Mouse (Mus musculus): Measurements from ENCODE around the gene Gba2. TPM values are rescaled to one million over a fixed set of nuclear protein-coding genes. Genes with fewer than 3 reads are reported as not detected.

Gene Gba2
- polyA plus RNA-seq, 1 experiment from 2014 or later = 26.9 TPM

DNA sequence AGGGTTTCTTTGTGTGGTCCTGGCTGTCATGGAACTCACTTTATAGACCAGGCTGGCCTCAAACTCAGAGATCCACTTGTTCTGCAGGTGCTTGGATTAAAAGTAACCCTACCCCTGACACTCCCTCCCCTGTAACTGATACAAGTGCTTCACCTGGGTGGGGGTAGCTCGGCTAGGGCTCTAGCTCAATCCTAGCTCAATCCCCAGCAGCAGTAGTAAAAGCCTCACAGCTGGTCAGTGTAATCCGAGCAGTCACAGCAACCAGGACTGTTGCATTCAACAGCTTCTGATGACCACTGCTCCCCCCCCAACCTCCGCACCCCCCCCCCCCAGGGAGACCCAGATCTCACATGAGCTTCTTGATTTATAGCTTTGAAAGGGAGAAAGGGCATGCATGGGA lies 36.6 kb downstream of the Gba2 start:
- H3K27ac ChIP-seq = no peak overlapping the region
- no peaks in the 10 kb centered on the region for H3K4me1 ChIP-seq
- no peaks in the 10 kb centered on the region for H3K27me3 ChIP-seq
- peaks cover 99% of the 10 kb centered on the region for H3K36me3 ChIP-seq
- H3K4me3 ChIP-seq = no peak overlapping the region
- no peak overlapping the region for H3K9ac ChIP-seq
- ATAC-seq (ENCODE audit: low FRiP score, low read depth) = no peak
- WGBS = 50% methylated on average over 3 of the region's 3 CpGs
- H3K9me3 ChIP-seq = no peaks in the 10 kb centered on the region
- no peak overlapping the region for H3K4me2 ChIP-seq (replicated peaks)

DNA sequence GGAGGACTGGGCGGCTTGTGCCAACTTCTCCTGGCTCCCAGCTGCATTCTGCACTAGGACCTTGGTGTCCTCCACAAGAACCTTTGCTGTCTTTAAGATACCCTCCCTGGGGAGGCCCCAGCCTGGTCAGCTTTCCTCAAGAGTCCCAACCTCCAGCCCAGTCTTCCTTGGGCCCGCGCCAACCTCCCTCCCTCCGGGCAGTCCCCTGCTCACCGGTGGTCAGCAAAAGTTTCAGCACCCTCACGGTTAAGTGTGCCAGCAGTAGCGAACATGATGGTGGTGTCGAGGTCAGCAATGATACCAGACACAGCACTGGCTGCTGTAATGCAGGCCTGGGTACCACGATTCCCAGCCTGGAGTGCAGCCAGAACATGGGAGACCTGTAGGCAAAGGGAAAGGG lies 42.6 kb downstream of the Gba2 start:
- Histone ChIP-seq H3K4me3 (no peak overlapping the region), H3K9ac (no peak overlapping the region), H3K4me2 (replicated peaks) (no peak overlapping the region), H3K36me3 (peaks cover 99% of the 10 kb centered on the region), H3K27ac (no peak overlapping the region), H3K4me1 (no peaks in the 10 kb centered on the region), H3K9me3 (no peaks in the 10 kb centered on the region), H3K27me3 (no peaks in the 10 kb centered on the region)
- WGBS = 96% methylated on average over 9 of the region's 9 CpGs
- no peak for ATAC-seq (ENCODE audit: low FRiP score, low read depth)

GRCm38 (mm10) chr4:43535628-43536027 lies 43.0 kb downstream of the Gba2 start:
- Histone ChIP-seq H3K4me2 (replicated peaks) (no peak overlapping the region), H3K4me3 (no peak overlapping the region), H3K36me3 (peaks cover 97% of the 10 kb centered on the region), H3K4me1 (no peaks in the 10 kb centered on the region), H3K27ac (no peak overlapping the region), H3K9ac (no peak overlapping the region), H3K27me3 (no peaks in the 10 kb centered on the region), H3K9me3 (no peaks in the 10 kb centered on the region)
- ATAC-seq (ENCODE audit: low FRiP score, low read depth) = no peak
- WGBS = 90% methylated on average over 8 of the region's 8 CpGs

- no peaks in the 10 kb centered on the region for H3K27me3 ChIP-seq
- H3K9me3 ChIP-seq = no peaks in the 10 kb centered on the region
- H3K36me3 ChIP-seq = peaks cover 73% of the 10 kb centered on the region
- WGBS = 94% methylated on average over 9 of the region's 9 CpGs
- no peak overlapping the region for H3K27ac ChIP-seq
- H3K4me1 ChIP-seq = no peaks in the 10 kb centered on the region
- H3K4me2 ChIP-seq (replicated peaks) = no peak overlapping the region
- no peak for ATAC-seq (ENCODE audit: low FRiP score, low read depth)
- no peak overlapping the region for H3K9ac ChIP-seq
- H3K4me3 ChIP-seq = no peak overlapping the region
Measured at GRCm38 (mm10) chr4:43533270-43533669, 45.4 kb downstream of the Gba2 start.

- peaks cover 47% of the 10 kb centered on the region for H3K36me3 ChIP-seq
Measured at GRCm38 (mm10) chr4:43530581-43530980, 48.1 kb downstream of the Gba2 start.

GRCm38 (mm10) chr4:43530081-43530501 lies 48.6 kb downstream of the Gba2 start:
- no peak overlapping the region for H3K4me2 ChIP-seq (replicated peaks)
- H3K9ac ChIP-seq = no peak overlapping the region
- 72% methylated on average over 8 of the region's 8 CpGs for WGBS
- H3K9me3 ChIP-seq = no peaks in the 10 kb centered on the region
- H3K4me3 ChIP-seq = no peak overlapping the region
- peaks cover 10% of the 10 kb centered on the region for H3K27me3 ChIP-seq
- H3K36me3 ChIP-seq = peaks cover 42% of the 10 kb centered on the region
- no peak overlapping the region for H3K27ac ChIP-seq
- no peaks in the 10 kb centered on the region for H3K4me1 ChIP-seq
- 0 out of 2 replicates have a peak, but pooled peaks have one; percentile 33 for ATAC-seq (ENCODE audit: low FRiP score, low read depth)

More at GRCm38 (mm10) chr4:43530581-43530980, 48.1 kb downstream of the Gba2 start:
- ATAC-seq (ENCODE audit: low FRiP score, low read depth) = no peak
- Histone ChIP-seq H3K4me3 (no peak overlapping the region), H3K9ac (no peak overlapping the region), H3K27ac (no peak overlapping the region), H3K27me3 (peaks cover 5% of the 10 kb centered on the region), H3K4me2 (replicated peaks) (no peak overlapping the region), H3K4me1 (no peaks in the 10 kb centered on the region), H3K9me3 (no peaks in the 10 kb centered on the region)
- 29% methylated on average over 7 of the region's 7 CpGs for WGBS

DNA sequence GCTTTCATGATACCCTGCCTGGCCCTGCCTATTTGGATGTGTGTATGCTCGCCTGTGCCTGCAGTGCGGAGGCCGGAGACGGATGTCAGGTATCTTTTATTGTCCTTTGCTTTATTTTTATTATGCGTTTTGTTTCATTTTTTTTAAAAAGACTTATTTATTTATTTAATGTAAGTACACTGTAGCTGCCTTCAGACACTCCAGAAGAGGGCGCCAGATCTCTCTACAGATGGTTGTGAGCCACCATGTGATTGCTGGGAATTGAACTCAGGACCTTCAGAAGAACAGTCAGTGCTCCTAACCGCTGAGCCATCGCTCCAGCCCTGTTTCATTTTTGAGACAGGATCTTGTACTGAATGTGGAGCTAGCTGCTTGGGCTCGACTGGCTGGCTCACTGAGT lies 50.2 kb downstream of the Gba2 start:
- Histone ChIP-seq H3K9me3 (no peaks in the 10 kb centered on the region), H3K4me1 (peaks cover 8% of the 10 kb centered on the region), H3K27me3 (peaks cover 23% of the 10 kb centered on the region), H3K36me3 (peaks cover 26% of the 10 kb centered on the region), H3K4me3 (no peak overlapping the region), H3K9ac (no peak overlapping the region), H3K27ac (no peak overlapping the region), H3K4me2 (replicated peaks) (no peak overlapping the region)
- no peak for ATAC-seq (ENCODE audit: low FRiP score, low read depth)
- WGBS = 77% methylated on average over 9 of the region's 9 CpGs

DNA sequence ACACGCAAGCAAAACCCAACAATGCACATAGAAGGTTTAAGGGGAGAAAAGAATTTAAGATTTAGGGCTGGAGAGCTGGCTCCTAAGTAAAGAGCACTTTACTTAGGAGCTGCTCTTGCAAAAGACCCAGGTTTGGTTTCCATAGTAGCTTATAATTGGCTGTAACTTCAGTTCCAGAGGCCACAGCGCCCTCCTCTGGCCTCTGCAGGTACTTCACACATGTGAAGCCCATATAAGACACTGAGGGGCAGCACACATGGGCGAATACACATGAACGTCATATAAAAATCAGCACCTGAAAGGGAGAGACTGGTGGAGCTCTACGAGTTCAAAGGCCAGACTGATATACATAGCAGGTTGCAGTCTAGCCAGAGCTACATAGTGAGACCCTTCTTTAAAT lies 50.8 kb downstream of the Gba2 start:
- Histone ChIP-seq H3K27me3 (peaks cover 29% of the 10 kb centered on the region), H3K9ac (no peak overlapping the region), H3K9me3 (no peaks in the 10 kb centered on the region), H3K4me3 (no peak overlapping the region), H3K4me1 (peaks cover 14% of the 10 kb centered on the region), H3K4me2 (replicated peaks) (no peak overlapping the region), H3K36me3 (peaks cover 20% of the 10 kb centered on the region), H3K27ac (no peak overlapping the region)
- no peak for ATAC-seq (ENCODE audit: low FRiP score, low read depth)
- 62% methylated on average over 5 of the region's 5 CpGs for WGBS

- Histone ChIP-seq H3K4me2 (replicated peaks) (peak overlapping the region; percentile 83), H3K9me3 (no peaks in the 10 kb centered on the region), H3K36me3 (peaks cover 18% of the 10 kb centered on the region), H3K27ac (0 out of 2 replicates have a peak overlapping the region, but pooled peaks have one; percentile 28), H3K27me3 (peaks cover 38% of the 10 kb centered on the region), H3K4me1 (peaks cover 57% of the 10 kb centered on the region), H3K9ac (no peak overlapping the region), H3K4me3 (peak overlapping the region; percentile 25)
- 12% methylated on average over 6 of the region's 6 CpGs for WGBS
- no peak for ATAC-seq (ENCODE audit: low FRiP score, low read depth)
Measured at GRCm38 (mm10) chr4:43519956-43520355, 58.7 kb downstream of the Gba2 start.

DNA sequence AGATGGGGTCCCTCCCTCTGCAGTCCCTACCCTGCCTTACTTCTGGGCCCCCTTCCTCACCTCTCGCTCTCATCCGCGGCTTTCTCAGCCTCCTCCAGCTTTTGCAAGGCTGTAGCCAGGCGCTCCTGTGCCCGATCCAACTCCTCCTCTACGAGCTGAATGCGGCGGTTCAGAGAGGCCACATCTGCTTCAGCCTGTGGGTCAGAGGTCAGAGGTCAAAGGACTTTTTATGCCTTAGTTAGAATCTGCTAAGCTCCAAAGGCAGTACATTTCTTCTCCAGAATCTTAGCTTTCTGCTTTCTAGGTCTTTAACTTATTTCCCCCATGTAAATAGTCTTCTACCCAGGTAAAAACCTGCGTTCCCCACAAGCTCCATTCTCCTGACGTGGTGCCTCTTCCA lies 59.1 kb downstream of the Gba2 start:
- Histone ChIP-seq H3K4me2 (replicated peaks) (peak overlapping the region; percentile 83), H3K9ac (no peak overlapping the region), H3K4me1 (peaks cover 59% of the 10 kb centered on the region), H3K4me3 (peak overlapping the region; percentile 25), H3K27ac (no peak overlapping the region), H3K36me3 (peaks cover 18% of the 10 kb centered on the region), H3K9me3 (no peaks in the 10 kb centered on the region), H3K27me3 (peaks cover 34% of the 10 kb centered on the region)
- 17% methylated on average over 10 of the region's 10 CpGs for WGBS
- no peak for ATAC-seq (ENCODE audit: low FRiP score, low read depth)

Other genes with a start within 250 kb of the Gba2 start
- 13.1 and 14.7 TPM in 2 replicates for gene Rusc2, start 196.9 kb downstream of the Gba2 start, polyA plus RNA-seq (2015; fragmentation: Nextera tagmentation; extraction: Ambion mirVana)
- not detected in 2 replicates for gene Fam166b, start 149.7 kb downstream of the Gba2 start, polyA plus RNA-seq (2015; fragmentation: Nextera tagmentation; extraction: Ambion mirVana)
- gene Tesk1, start 136.9 kb downstream of the Gba2 start, polyA plus RNA-seq (2015; fragmentation: Nextera tagmentation; extraction: Ambion mirVana) = 7.7 and 10.3 TPM in 2 replicates
- 3.0 and 4.2 TPM in 2 replicates for gene Cd72, start 124.2 kb downstream of the Gba2 start, polyA plus RNA-seq (2015; fragmentation: Nextera tagmentation; extraction: Ambion mirVana)
- not detected in 2 replicates for gene Sit1, start 95.1 kb downstream of the Gba2 start, polyA plus RNA-seq (2015; fragmentation: Nextera tagmentation; extraction: Ambion mirVana)
- gene Ccdc107, start 86.0 kb downstream of the Gba2 start, polyA plus RNA-seq (2015; fragmentation: Nextera tagmentation; extraction: Ambion mirVana) = 71.6 and 74.3 TPM in 2 replicates
- 43.8 and 47.3 TPM in 2 replicates for gene Arhgef39, start 79.2 kb downstream of the Gba2 start, polyA plus RNA-seq (2015; fragmentation: Nextera tagmentation; extraction: Ambion mirVana)
- 2.3 and 3.3 TPM in 2 replicates for gene Car9, start 71.9 kb downstream of the Gba2 start, polyA plus RNA-seq (2015; fragmentation: Nextera tagmentation; extraction: Ambion mirVana)
- 370 and 372 TPM in 2 replicates for gene Tpm2, start 55.1 kb downstream of the Gba2 start, polyA plus RNA-seq (2015; fragmentation: Nextera tagmentation; extraction: Ambion mirVana)
- gene Creb3, start 16.5 kb downstream of the Gba2 start, polyA plus RNA-seq (2015; fragmentation: Nextera tagmentation; extraction: Ambion mirVana) = 58.7 and 60.0 TPM in 2 replicates
- 60.4 and 63.6 TPM in 2 replicates for gene Tln1, start 16.2 kb downstream of the Gba2 start, polyA plus RNA-seq (2015; fragmentation: Nextera tagmentation; extraction: Ambion mirVana)
- 35.0 and 38.5 TPM in 2 replicates for gene Rgp1, start 158 bp downstream of the Gba2 start, polyA plus RNA-seq (2015; fragmentation: Nextera tagmentation; extraction: Ambion mirVana)
- gene Msmp, start 5.6 kb upstream of the Gba2 start, polyA plus RNA-seq (2015; fragmentation: Nextera tagmentation; extraction: Ambion mirVana) = 1.4 and 2.2 TPM in 2 replicates
- 18.7 and 20.2 TPM in 2 replicates for gene Npr2, start 53.1 kb upstream of the Gba2 start, polyA plus RNA-seq (2015; fragmentation: Nextera tagmentation; extraction: Ambion mirVana)
- gene Spag8, start 74.7 kb upstream of the Gba2 start, polyA plus RNA-seq (2015; fragmentation: Nextera tagmentation; extraction: Ambion mirVana) = 0.84 and 1.00 TPM in 2 replicates
- 78.3 and 90.2 TPM in 2 replicates for gene Hint2, start 77.6 kb upstream of the Gba2 start, polyA plus RNA-seq (2015; fragmentation: Nextera tagmentation; extraction: Ambion mirVana)
- gene Tmem8b, start 90.1 kb upstream of the Gba2 start, polyA plus RNA-seq (2015; fragmentation: Nextera tagmentation; extraction: Ambion mirVana) = 7.8 and 8.2 TPM in 2 replicates
- gene Fam221b, start 90.3 kb upstream of the Gba2 start, polyA plus RNA-seq (2015; fragmentation: Nextera tagmentation; extraction: Ambion mirVana) = 2.5 and 2.6 TPM in 2 replicates
- gene Olfr70, start 121.9 kb upstream of the Gba2 start, polyA plus RNA-seq (2015; fragmentation: Nextera tagmentation; extraction: Ambion mirVana) = not detected in 2 replicates
- gene Olfr71, start 131.4 kb upstream of the Gba2 start, polyA plus RNA-seq (2015; fragmentation: Nextera tagmentation; extraction: Ambion mirVana) = not detected in 2 replicates
- 1.7 and 2.3 TPM in 2 replicates for gene Hrct1, start 148.3 kb upstream of the Gba2 start, polyA plus RNA-seq (2015; fragmentation: Nextera tagmentation; extraction: Ambion mirVana)
- gene Spaar, start 151.2 kb upstream of the Gba2 start, polyA plus RNA-seq (2015; fragmentation: Nextera tagmentation; extraction: Ambion mirVana) = 0.33 and 0.63 TPM in 2 replicates
- gene Olfr159, start 192.1 kb upstream of the Gba2 start, polyA plus RNA-seq (2015; fragmentation: Nextera tagmentation; extraction: Ambion mirVana) = not detected in 2 replicates
- gene Olfr156, start 245.0 kb upstream of the Gba2 start, polyA plus RNA-seq (2015; fragmentation: Nextera tagmentation; extraction: Ambion mirVana) = 0.18 and 0.20 TPM in 2 replicates

All from limb, embryonic 13.5 days (tissue).